Mouse (Mus musculus): ENCODE measurements at regions not wholly inside any gene's neighbourhood (a gene's known extent, or its start where the extent isn't known, plus 50 kb on each side); places are given as distances from the start of the nearest gene placed in this dataset.

DNA sequence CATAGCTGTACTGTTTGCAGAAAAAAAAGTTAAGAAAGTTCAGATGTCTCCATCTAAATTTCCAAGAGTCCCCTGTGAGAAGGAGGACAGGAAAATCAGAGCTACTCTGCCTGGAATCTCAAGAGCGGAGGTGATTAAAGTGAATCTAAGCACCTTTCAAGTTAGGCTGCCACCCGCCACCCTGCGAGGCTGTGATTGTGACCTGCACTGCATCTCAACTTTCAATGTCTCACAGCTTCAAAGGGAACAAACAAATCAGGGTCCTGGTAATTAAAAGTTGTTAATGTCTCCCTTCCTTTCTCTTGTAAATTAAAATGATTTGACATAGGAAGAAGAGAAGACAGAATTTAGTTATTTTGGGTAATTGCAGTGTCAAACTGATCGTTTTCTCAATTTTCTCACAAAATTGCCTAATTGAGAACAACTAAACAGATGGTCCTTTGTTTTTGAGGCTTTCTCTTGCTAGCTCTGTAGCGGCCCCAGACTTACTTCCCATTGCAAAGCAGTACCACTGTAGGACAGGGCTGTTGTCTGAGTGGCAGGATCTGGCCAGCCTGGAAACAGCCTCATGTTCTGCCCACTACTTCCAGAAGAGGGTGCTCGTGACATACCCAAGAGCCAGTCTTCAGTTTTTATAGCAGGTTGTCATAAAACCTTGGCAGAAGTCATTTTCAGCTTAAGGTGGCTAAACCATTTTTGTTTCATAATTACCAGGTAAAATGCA is 187.9 kb upstream of the Pfkp start:
- no peak for TF ChIP-seq GATA1 (IDR thresholded peaks at IDR 0.05; ENCODE audit: borderline replicate concordance, low read length)
- TF ChIP-seq FLI1 (IDR thresholded peaks at IDR 0.05; ENCODE audit: low read length): no peak
